ENCODE assay signal across 8 mouse cellular contexts in the genomic region with DNA sequence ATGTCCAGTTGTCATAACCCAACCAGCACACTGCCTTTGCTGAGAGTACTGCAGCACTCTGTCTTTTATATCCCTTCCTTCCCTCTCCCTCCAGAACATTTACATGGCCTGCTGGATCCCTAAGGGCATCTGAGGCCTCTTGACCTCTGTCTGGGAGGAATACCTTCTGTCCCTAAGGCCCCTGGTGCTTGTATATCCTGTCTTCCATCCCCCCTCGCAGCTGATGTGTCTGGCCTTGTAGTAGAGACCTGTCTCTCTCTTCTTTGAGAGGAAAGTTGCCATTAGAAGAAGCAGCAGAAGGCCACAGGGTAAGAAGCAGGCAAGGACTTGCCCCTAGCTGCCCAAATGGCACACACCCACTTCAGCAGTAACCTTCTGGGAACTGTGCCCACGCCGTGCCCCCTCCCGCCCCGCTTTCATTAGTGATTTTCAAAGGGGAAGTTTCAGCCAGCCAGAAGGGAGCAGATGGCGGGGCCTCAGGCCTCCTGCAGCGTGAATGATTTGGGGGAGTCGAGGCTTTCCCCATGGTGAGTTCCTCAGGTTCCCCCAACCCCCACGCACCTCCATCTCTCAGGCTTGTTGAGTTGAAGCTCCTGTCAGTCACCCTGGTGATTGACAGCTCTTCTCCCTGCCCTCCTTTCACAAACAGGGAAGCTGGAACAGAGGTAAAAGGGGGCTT. TPM values are rescaled to one million over a fixed set of nuclear protein-coding genes. Genes with fewer than 3 reads are reported as not detected.
A peak's percentile ranks its signal among the peaks of the same experiment; 100 is the strongest.
DNase-seq lines count a peak whose midpoint lies in the region; ATAC-seq and TF ChIP-seq lines count a peak whose summit lies in the region.

No protein-coding gene starts in this region.

- H3K4me3 ChIP-seq in E14TG2a.4 (replicated peaks; ENCODE audit: low read length), result peak overlapping the region; percentile 23; the same call in 1 of the 2 replicates
- no peak overlapping the region for H3K4me3 ChIP-seq in heart, embryonic 13.5 days
- H3K4me3 ChIP-seq in limb, embryonic 10.5 days, result peak overlapping the region; percentile 42
- H3K4me3 ChIP-seq in neural tube, embryonic 11.5 days (ENCODE audit: low read depth, low read length), result no peak overlapping the region; the same call in 1 of the 2 replicates

- no peaks in the 10 kb centered on the region for H3K9me3 ChIP-seq in E14TG2a.4 (ENCODE audit: low read length)
- no peaks in the 10 kb centered on the region for H3K9me3 ChIP-seq in heart, embryonic 13.5 days
- no peaks in the 10 kb centered on the region for H3K9me3 ChIP-seq in limb, embryonic 10.5 days (replicated peaks)
- H3K9me3 ChIP-seq in neural tube, embryonic 11.5 days (ENCODE audit: control insufficient read depth, low read length), result no peaks in the 10 kb centered on the region

- H3K27me3 ChIP-seq in E14TG2a.4 (ENCODE audit: insufficient read depth, low read length), result peaks cover 6% of the 10 kb centered on the region
- H3K27me3 ChIP-seq in heart, embryonic 13.5 days (replicated peaks), result no peaks in the 10 kb centered on the region
- H3K27me3 ChIP-seq in limb, embryonic 10.5 days (ENCODE audit: low read depth, poor library complexity, severe bottlenecking), result no peaks in the 10 kb centered on the region
- H3K27me3 ChIP-seq in neural tube, embryonic 11.5 days (ENCODE audit: control insufficient read depth, insufficient read depth, low read length), result no peaks in the 10 kb centered on the region

- peak overlapping the region; percentile 54 for H3K4me2 ChIP-seq in heart, embryonic 13.5 days
- H3K4me2 ChIP-seq in neural tube, embryonic 11.5 days (ENCODE audit: low read depth), result peak overlapping the region; percentile 34

- intact Hi-C loops in heart, postnatal 25 days (cut with DNase I), result no loop called here

- H3K27ac ChIP-seq in heart, embryonic 13.5 days (replicated peaks), result peak overlapping the region; percentile 89
- peak overlapping the region; percentile 96 for H3K27ac ChIP-seq in limb, embryonic 10.5 days
- peak overlapping the region; percentile 91 for H3K27ac ChIP-seq in neural tube, embryonic 11.5 days (ENCODE audit: low read depth, low read length)

- no peak for TF ChIP-seq CTCF in E14TG2a.4 (conservative IDR thresholded peaks at IDR 0.05; ENCODE audit: low read length)

- peak overlapping the region; percentile 61 for H3K9ac ChIP-seq in heart, embryonic 13.5 days
- H3K9ac ChIP-seq in neural tube, embryonic 11.5 days (ENCODE audit: low read length), result 0 out of 2 replicates have a peak overlapping the region, but pooled peaks have one; percentile 18

- H3K4me1 ChIP-seq in E14TG2a.4 (replicated peaks; ENCODE audit: low read depth, low read length), result peaks cover 57% of the 10 kb centered on the region
- H3K4me1 ChIP-seq in heart, embryonic 13.5 days, result peaks cover 30% of the 10 kb centered on the region
- peaks cover 53% of the 10 kb centered on the region for H3K4me1 ChIP-seq in limb, embryonic 10.5 days
- H3K4me1 ChIP-seq in neural tube, embryonic 11.5 days (ENCODE audit: control insufficient read depth, insufficient read depth, low read length), result peaks cover 16% of the 10 kb centered on the region

- WGBS in heart, embryonic 13.5 days, result 20% methylated on average over 9 of the region's 9 CpGs
- WGBS in limb, embryonic 10.5 days, result under 1% methylated on average over 9 of the region's 9 CpGs
- WGBS in neural tube, embryonic 11.5 days, result 1% methylated on average over 9 of the region's 9 CpGs

- H3K36me3 ChIP-seq in E14TG2a.4 (ENCODE audit: insufficient read depth, low read length), result no peaks in the 10 kb centered on the region
- no peaks in the 10 kb centered on the region for H3K36me3 ChIP-seq in heart, embryonic 13.5 days
- no peaks in the 10 kb centered on the region for H3K36me3 ChIP-seq in limb, embryonic 10.5 days
- H3K36me3 ChIP-seq in neural tube, embryonic 11.5 days (ENCODE audit: control insufficient read depth, insufficient read depth, low read length), result no peaks in the 10 kb centered on the region

- peak; percentile 94 for DNase-seq in heart, adult 11 months
- DNase-seq in heart, postnatal 25 days (ENCODE audit: low spot score), result no peak
- peak; percentile 77 for DNase-seq in limb, embryonic 10.5 days (ENCODE audit: low spot score)
- DNase-seq in neural tube, embryonic 11.5 days (ENCODE audit: low spot score), result peak; percentile 74

- ATAC-seq in common myeloid progenitor, adult 5-6 weeks (replicated peaks; ENCODE audit: low read depth, poor library complexity, severe bottlenecking), result peak; percentile 85
- no peak for ATAC-seq in heart, embryonic 13.5 days (ENCODE audit: extremely low read depth, insufficient number of reproducible peaks, low FRiP score, low TSS enrichment)
- peak; percentile 46 for ATAC-seq in neural tube, embryonic 11.5 days (ENCODE audit: insufficient read depth, low FRiP score, low TSS enrichment)
- no peak for ATAC-seq in erythroblast, adult 5-6 weeks (replicated peaks; ENCODE audit: low FRiP score, poor library complexity, severe bottlenecking)

RNA-seq across cellular contexts. Expression of a gene that starts 33.3 kb away (rescaled TPM):
- 10 to 100 TPM; 52.7 to 53.4 TPM for total RNA-seq in heart, postnatal 25 days (2021)
- total RNA-seq in common myeloid progenitor, adult 5-6 weeks (2017), result 57.2 and 83.1 TPM in 2 replicates
- polyA plus RNA-seq in heart, embryonic 13.5 days (2015; fragmentation: Nextera tagmentation; extraction: Ambion mirVana), result 42.3 and 45.0 TPM in 2 replicates
- 35.8 and 45.5 TPM in 2 replicates for polyA plus RNA-seq in limb, embryonic 10.5 days (2016; fragmentation: Nextera tagmentation; extraction: Ambion mirVana)
- polyA plus RNA-seq in neural tube, embryonic 11.5 days (2014; fragmentation: Nextera tagmentation; extraction: Ambion mirVana), result 54.4 and 62.9 TPM in 2 replicates
- total RNA-seq in erythroblast, adult 5-6 weeks (2015; ENCODE audit: low replicate concordance), result 47.5 and 64.2 TPM in 2 replicates
- total RNA-seq in erythroblast, adult 5-6 weeks (2017; ENCODE audit: low replicate concordance), result 49.6 and 56.0 TPM in 2 replicates

RNA-seq across cellular contexts. Expression of a gene that starts 44.2 kb away (rescaled TPM):
- total RNA-seq in heart, postnatal 25 days (2021), result not detected
- total RNA-seq in common myeloid progenitor, adult 5-6 weeks (2017), result not detected in 2 replicates
- not detected in 2 replicates for polyA plus RNA-seq in heart, embryonic 13.5 days (2015; fragmentation: Nextera tagmentation; extraction: Ambion mirVana)
- not detected in 2 replicates for polyA plus RNA-seq in limb, embryonic 10.5 days (2016; fragmentation: Nextera tagmentation; extraction: Ambion mirVana)
- polyA plus RNA-seq in neural tube, embryonic 11.5 days (2014; fragmentation: Nextera tagmentation; extraction: Ambion mirVana), result not detected in 2 replicates
- not detected in 2 replicates for total RNA-seq in erythroblast, adult 5-6 weeks (2015; ENCODE audit: low replicate concordance)
- total RNA-seq in erythroblast, adult 5-6 weeks (2017; ENCODE audit: low replicate concordance), result not detected in 2 replicates

Comparison
In these comparisons a context has a peak if more than half of its experiments do, and no peak if none do; other contexts are left out.
1. H3K4me3 ChIP-seq: peak in E14TG2a.4 (single experiment) and limb, embryonic 10.5 days (single experiment); none in heart, embryonic 13.5 days (single experiment) and neural tube, embryonic 11.5 days (single experiment).
2. ATAC-seq: peak in common myeloid progenitor, adult 5-6 weeks (single experiment) and neural tube, embryonic 11.5 days (single experiment); none in heart, embryonic 13.5 days (single experiment) and erythroblast, adult 5-6 weeks (single experiment).
3. Peak in every context shown above with its lines, with median percentiles within 50 percentile points of each other: H3K27ac ChIP-seq.